Mouse (Mus musculus) left cerebral cortex, adult 2 months (tissue): ENCODE results near the gene Galnt15. TPM values are rescaled to one million over a fixed set of nuclear protein-coding genes. Genes with fewer than 3 reads are reported as not detected.
A peak's percentile ranks its signal among the peaks of the same experiment; 100 is the strongest.

Source experiments
- DNase-seq, 2 experiments: peaks; one replicate each; pipeline ENCODE4 v3.0.0; 2021 to 2022; ENCODE audit warnings: low spot score in 2 of 2, mixed read lengths in 1 of 2; ENCODE audit errors: extremely low spot score in 1 of 2
- H3K27ac ChIP-seq: fragments of 200-600 bp; 2 replicates; pipeline ENCODE4 v1.8.1; 2022
- H3K4me3 ChIP-seq: fragments of 200-600 bp; 2 replicates; pipeline ENCODE4 v1.8.1; 2022
- CTCF ChIP-seq: fragments of 200-600 bp; IDR thresholded peaks from 2 replicates; pipeline ENCODE4 v1.8.1; 2022; ENCODE audit warnings: antibody characterized with exemption, mild to moderate bottlenecking, moderate library complexity
- intact Hi-C: fragments of 180-260 bp; cut with DNase I; formaldehyde crosslinking; loops from one replicate; pipeline ENCODE4 v1.15.1; 2025
- long read RNA-seq, 2 experiments: library from polyadenylated mRNA; stranded (forward); transcript quantifications; one replicate each; pipeline ENCODE4 v2.0.0; 2021; ENCODE audit warnings: borderline mapping rate in 2 of 2
- total RNA-seq, 2 experiments: library from RNA; stranded (reverse); gene quantifications; 2 replicates each; pipeline ENCODE4 v1.2.3; 2021

Galnt15 gene
- total RNA-seq, result 1 to 10 TPM; 2.1 to 2.2 TPM
- long read RNA-seq, experiment 1, full-length matches to known transcripts, result 1 of 2 reads
- long read RNA-seq, experiment 1, partial matches to known transcripts, result 0 of 2 reads
- long read RNA-seq, experiment 1, other reads (novel, unspliced or antisense), result 1 of 2 reads
- long read RNA-seq, experiment 2, full-length matches to known transcripts, result 1 of 1 reads
- long read RNA-seq, experiment 2, partial matches to known transcripts, result 0 of 1 reads
- long read RNA-seq, experiment 2, other reads (novel, unspliced or antisense), result 0 of 1 reads

DNA sequence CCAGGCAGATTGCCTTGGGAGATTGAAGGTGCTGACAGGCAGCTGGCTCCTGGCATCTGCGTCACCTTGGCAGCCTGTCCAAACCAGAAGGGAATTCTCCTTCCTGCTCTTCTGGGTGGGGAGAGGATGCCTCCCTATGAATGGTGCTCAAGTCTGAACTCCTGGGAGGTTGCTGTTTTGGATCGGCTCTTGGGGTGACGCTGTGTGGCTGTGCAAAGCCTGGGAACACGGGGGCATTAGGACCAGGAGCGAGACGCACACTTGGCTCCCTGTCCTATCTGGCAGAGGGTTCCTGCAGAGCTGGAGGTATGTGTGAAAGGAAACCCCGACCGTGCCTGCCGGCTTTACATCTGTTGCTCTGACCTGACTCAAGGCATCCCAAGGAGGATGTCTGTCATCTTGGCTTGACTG is at the start of gene Galnt15:
Gene Galnt15, plus strand, starts transcription at position 309 of the 411 bp plus-strand sequence.
- no peak for DNase-seq
- TF ChIP-seq CTCF, result no peak
- peak within 1 kb of the TSS; percentile 3 for H3K4me3 ChIP-seq
- peak within 1 kb of the TSS; percentile 44 for H3K27ac ChIP-seq
- intact Hi-C loops, result no loop called here

DNA sequence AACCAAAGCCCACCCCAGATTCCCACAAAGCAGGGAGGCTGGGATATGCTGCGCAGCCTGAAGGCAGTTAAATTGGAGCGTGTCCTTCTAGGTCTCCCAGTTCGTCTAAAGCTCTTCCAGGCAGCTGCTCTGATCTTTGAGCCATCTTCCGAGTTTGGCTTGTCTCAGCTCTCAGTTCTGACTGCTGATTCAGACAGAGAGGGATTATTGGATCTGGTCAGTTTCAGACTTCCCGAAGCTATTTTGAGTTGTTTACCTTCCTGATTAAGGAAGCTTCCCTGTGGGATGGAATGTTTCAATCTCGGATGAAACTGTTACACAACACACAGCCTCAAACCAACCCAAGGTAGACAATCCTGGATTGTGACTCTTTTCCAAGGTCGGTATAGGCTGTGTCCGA is 34.8 kb upstream of the Galnt15 start:
- no peak for DNase-seq
- TF ChIP-seq CTCF, result no peak
- peak overlapping the region; percentile 73 for H3K27ac ChIP-seq
- no peak overlapping the region for H3K4me3 ChIP-seq
- intact Hi-C loops, result no loop called here

DNA sequence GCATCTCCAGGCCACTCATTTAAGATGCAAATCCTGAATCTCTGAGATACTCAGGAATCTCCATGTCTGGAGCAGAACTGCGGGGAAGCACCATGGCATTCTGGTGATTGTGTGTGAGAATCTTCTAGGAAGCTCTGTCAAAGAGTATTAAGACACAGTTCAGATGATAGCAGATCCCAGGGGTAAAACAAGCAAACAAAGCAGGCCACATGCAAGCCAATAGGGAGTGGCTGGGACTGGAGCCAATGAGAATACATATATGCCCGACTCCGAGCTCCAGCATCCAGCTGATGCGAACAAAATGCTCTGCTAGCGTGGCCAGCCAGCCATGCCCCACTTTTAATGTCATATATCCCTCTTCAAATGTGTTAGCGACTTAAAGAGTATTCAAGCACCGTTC is 27.8 kb upstream of the Galnt15 start:
- TF ChIP-seq CTCF, result no peak
- Histone ChIP-seq H3K27ac (no peak overlapping the region), H3K4me3 (no peak overlapping the region)
- intact Hi-C loops, result loop anchor here (5.0 kb wide), 1 partner anchor 144 kb away; no protein-coding TSS in a partner anchor
- no peak for DNase-seq

DNA sequence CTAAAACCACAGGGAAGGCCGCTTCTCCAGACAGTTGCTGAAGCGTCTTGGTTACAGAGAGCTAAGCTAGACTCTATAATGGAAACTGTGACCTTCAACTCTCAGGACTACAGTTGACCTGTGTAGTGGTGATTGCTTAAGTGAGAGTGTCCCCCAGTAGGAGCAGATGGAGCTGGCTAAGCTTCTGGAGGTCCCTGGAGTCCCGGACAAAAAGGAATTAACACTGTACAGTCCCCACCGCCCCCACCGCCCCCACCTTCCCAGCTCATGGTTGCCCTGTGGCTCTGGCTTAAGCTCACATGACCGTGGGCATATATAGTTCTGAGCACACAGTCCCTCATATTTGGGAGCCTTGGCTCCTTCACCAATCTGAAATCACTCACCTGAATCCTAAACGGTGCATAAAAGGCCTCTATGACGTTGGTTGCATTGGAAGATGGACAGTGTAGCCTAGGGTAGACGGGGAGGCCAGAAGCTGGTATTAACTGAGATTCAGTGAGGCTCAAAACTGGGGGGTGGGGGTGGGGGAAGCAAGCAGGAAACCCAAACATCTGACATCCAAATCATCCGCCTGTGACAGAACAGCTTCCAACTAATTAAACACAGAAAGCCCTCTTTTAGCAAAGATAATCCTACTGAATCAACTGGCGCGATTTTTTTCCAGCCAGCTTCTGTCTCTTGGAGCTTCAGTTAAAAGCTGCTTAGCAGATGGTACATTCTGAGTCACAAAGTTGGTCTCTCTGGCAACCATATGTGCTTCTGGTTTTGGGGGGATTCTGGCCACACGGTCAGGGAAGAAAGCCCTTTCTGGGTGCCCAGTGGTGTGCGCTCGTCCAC is 26.1 kb upstream of the Galnt15 start:
- intact Hi-C loops, result loop anchor here (5.0 kb wide), 1 partner anchor 145 kb away; no protein-coding TSS in a partner anchor

DNA sequence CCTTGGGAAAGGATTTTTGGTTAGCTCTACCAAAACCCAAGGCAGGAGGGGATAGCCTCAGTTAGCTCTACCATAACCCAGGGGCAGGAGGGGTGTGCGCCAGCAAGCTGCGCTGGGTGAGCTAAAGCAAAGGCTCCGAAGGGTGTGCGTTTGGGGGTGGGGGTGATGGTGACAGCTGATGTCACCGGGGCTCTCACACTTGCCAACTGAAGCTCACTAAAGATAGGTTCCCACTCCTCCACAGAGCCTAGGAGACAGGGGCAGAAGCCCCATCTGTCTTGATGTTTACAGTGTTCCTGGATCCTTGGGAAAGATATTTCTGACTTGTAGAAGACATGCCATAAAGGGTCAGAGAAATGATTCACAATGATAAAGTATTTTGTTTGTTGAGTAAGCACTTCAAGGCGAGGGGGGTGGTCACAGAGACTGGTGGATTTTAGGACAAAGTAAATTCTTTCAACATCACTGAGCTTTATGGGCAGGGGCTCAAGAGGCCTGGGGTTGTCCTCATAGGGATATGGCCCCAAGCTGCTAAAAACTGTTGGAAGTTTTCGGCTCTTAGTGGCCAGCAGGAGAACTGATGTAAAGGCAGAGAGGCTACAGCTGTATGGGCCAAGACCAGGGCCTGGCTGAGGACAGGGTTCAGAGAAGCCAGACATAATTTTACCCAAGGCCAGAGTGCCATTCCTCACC is 24.7 kb upstream of the Galnt15 start:
- TF ChIP-seq CTCF, result no peak
- intact Hi-C loops, result loop anchor here (5.0 kb wide), 1 partner anchor 147 kb away; no protein-coding TSS in a partner anchor
- H3K27ac ChIP-seq, result peak overlapping the region; percentile 74

More for the DNA sequence above, 26.1 kb upstream of the Galnt15 start:
- DNase-seq, result peak; percentile 25 to 27
- no peak overlapping the region for H3K4me3 ChIP-seq
- TF ChIP-seq CTCF, result no peak
- peak overlapping the region; percentile 74 for H3K27ac ChIP-seq

DNA sequence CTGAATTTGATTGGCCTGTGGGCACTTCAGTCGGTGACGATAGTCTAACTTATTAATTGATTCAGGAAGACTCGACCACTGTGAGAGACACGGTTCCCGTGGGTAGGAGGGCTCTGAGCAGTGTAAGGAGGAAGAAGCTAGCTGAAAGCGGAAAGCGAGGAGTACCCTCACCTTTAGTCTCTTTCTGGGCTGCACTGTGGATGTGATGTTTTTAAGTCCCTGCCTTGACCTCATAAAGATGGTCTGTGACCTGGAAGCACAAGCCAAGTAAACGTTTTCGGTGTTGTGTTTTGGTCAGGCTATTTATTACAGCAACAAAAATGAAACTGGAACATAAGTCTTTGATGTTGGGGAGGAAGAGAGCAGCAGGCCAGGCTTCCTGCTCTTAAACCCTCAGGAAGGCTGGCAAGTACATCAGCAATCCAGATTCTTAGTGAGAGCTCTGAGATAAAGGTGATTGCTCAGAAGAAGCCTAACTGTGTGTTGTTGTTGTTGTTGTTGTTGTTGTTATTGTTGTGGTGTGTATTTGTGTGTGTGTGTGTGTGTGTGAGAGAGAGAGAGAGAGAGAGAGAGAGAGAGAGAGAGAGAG is 23.0 kb upstream of the Galnt15 start:
- no peak for TF ChIP-seq CTCF
- intact Hi-C loops, result no loop called here
- H3K27ac ChIP-seq, result peak overlapping the region; percentile 50; the same call in 1 of the 2 replicates
- no peak overlapping the region for H3K4me3 ChIP-seq
- DNase-seq, result no peak

More for the DNA sequence above, 24.7 kb upstream of the Galnt15 start:
- DNase-seq, result peak; percentile 14 to 24
- H3K4me3 ChIP-seq, result no peak overlapping the region

DNA sequence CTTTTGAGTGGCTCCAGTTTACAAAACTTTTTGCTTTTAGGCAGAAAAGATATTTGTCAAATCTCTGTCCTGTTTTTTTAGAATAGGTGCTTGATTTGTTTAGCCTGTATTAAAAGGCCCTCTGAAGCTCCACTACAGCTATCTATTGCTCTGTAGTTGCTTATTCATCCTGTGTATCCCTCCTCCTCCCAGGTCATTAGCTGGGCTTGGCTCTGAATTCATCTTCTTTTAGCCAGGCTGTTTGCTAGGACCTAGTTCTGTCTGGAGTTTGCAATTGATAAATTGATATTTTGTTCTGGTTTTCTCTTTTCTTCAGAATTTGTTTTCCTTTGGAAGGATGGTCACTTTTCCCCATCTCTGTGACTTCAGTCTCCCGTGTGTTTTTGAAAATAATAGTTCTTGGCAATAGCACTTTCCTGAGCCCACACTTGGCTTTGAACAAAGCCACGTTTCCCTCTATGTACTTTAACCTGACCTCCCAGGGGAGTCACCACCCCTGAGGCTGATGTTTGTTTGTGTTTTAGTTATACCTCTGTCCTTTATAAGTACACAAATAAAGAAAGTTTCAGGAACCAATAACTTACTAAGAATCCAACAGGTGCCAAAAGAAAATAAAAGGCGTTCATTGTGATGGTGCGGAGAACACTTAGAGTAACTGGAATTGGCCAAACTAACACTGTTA is 21.0 kb upstream of the Galnt15 start:
- intact Hi-C loops, result no loop called here

DNA sequence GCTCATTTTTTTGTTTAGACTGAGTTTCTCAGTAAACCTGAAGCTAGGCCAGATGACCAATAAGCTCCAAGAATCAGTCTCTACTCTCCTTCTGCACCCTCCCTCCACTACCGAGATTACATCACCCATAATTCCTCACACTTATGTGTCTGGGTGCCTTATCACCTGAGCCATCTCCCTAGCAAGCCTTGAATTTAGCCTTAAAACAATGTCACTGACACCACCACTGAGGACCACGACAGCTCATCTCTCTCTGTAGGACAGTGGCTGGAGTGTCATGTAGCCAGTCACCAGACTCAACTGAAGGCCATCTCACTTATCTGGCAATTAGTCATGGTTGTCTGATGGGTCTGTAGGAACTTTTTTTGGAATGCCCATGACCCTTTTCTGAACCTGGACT is 19.1 kb upstream of the Galnt15 start:
- Histone ChIP-seq H3K4me3 (no peak overlapping the region), H3K27ac (no peak overlapping the region)
- intact Hi-C loops, result no loop called here
- no peak for DNase-seq
- TF ChIP-seq CTCF, result no peak

More for the DNA sequence above, 21.0 kb upstream of the Galnt15 start:
- no peak overlapping the region for H3K4me3 ChIP-seq
- no peak for TF ChIP-seq CTCF
- DNase-seq, result no peak
- 0 out of 2 replicates have a peak overlapping the region, but pooled peaks have one; percentile 2 for H3K27ac ChIP-seq

DNA sequence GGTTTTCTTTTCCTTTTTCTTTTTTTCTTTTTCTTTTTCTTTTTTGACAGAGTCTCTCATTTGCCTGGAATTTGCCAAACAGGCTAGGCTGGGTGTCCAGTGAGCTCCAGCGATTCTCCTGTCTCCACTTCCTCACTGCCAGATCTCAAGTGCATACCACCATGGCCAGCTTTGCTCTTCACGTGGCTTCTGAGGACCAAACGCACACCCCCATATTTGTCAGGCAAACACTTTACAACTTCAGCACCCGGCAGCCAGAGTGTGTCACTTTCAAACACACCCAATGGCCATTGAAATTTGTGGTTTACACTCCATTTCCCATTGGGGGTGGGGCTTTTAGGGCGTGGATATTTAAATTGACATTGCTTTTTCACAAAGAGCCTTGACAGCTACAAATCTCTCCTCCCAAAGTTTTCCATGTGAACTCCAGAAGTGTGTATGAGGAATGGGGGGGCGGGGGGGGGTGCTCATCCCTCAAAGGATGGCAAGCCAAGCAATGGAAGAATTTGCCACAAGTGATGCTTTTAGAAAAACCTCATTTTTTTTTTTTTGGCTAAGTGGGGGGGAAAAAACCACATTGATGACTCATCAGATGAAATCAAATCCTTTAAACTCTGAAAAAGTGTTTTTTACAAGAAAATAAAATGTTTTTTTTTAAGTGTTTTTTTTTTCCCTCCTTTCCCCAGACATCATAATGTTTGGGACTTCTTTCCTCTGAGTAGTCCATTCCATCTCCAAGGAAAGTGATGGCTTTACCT is 17.1 kb upstream of the Galnt15 start:
- DNase-seq, result no peak
- intact Hi-C loops, result no loop called here
- H3K27ac ChIP-seq, result no peak overlapping the region
- H3K4me3 ChIP-seq, result no peak overlapping the region
- no peak for TF ChIP-seq CTCF

DNA sequence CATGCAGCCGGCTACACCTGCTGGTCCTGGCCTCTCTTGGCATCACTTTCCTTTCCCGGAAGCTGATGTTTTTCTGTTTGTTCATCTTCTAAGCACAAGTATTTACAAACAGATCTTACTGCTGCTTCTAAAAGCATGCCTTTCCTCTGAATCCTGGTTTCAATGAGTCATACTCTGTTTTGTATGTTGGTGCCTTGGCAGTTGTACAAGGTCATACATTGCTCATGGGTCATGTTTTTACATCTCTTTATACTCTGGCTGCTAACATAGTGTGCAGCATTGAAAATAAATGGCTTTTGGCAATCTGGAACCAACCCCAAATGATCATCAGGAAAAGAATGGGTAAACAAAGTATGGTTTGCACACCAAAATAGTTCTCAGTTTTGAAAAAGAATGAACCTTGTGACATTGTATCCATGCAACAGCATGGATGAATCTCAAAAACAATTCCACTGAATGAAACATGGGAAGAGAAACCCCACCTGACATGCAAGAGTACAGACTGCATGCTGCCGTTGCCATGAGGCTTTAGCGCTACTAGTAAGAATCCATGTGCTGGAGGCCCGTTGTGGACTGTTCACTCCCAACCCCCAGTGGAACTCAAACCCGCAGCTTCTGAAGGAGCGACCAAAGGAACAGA is 13.5 kb upstream of the Galnt15 start:
- no peak overlapping the region for H3K4me3 ChIP-seq
- TF ChIP-seq CTCF, result no peak
- DNase-seq, result no peak
- intact Hi-C loops, result no loop called here
- H3K27ac ChIP-seq, result peak overlapping the region; percentile 24
